Mouse (Mus musculus) T-helper 1 cell (primary cell): ENCODE results near the gene Cpne6.

ENCODE experiments used
- in situ Hi-C: fragments of 300-600 bp; cut with MboI, MseI; formaldehyde crosslinking; loops from one replicate; pipeline ENCODE4 v1.15.1; 2025; ENCODE audit warnings: high pct_unique_total_duplicates

The Cpne6 gene

DNA sequence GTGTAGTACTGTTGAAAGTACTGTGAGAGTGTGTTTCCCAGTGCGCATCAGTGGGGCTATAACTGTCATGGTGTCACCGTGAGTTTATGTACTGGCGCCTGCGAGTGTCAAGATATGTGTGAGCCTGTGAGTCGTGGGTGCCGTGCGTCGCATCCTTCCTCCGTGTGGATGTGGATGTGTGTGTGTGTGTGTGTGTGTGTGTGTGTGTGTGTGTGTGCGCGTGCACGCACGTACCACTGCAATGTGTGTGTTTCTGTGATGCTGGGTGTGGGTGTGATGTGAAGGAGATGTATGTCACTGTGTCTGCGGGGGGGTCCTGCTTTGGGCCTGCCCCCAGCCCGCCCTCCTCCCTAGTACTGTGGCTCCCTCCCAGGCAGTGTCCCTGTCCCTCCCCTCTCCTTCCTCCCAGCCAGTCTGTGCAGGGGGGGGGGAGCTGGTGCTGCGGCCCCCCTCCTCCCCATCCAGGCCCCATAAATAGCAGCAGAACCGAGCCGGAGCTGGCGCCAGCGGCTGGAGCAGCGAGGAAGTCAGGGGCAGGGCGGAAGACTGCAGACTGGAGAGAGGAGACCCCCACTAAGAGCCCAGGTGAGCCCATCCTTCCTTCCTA, at the start of gene Cpne6:
TSS of gene Cpne6 (plus strand) at position 321 of the 607 bp plus-strand sequence.
- in situ Hi-C loops = no loop called here

DNA sequence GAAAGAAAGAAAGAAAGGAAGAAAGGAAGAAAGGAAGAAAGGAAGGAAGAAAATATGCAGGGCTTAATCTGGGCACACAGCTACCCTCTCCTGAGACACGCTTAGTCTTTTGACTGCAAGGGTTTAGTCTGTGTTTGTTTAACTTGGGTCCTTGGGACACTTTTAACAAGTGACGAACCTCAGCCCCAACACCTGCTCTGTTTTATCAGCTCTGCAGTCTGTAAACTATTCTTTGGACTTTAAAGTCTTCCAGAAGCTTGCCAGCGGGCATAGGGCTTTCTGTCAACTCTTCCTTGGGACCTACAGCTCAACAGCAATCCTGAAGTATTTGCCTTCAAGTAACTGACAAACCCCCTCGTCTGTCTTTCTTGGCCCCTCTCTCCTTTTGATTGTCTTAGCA, 48.5 kb upstream of the Cpne6 start:
- in situ Hi-C loops = no loop called here

DNA sequence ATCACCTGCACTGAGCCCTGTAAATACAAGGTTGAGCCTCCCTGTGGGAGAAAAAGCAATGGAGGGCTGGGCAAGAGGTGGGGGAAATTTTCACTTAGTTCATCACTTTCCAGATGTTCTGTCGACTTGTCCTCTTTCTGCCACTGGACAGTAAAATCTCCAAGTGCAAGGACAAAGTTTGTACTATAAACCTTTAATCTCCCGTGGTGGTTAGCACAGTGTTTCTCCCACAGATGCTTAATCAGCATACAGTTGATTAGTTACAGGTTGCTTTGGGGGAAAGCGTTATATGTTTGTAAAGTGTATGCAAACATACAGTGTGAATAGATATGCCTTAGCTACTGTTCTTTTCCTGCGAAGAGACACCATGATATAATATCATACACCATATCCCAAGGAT, 43.8 kb upstream of the Cpne6 start:
- in situ Hi-C loops = no loop called here

DNA sequence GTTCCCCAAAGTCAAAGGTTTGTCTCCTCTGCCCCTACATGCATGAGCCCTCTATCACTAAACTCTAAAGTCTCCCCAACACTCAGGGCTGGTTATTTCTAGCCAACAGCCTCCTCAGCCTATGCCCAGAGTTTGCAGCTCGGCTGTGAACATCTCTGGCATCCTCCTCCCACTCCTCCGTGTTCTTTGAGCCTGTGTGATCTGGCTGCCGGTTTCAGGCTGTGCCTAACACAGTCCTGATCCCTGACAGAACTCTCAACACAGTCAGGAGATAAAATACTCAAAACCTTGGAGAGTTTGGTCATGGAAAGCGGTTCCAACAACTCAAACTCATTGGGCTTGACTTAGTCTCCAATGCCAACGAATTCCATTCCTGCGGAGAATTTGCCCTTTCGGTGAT, 43.1 kb upstream of the Cpne6 start:
- in situ Hi-C loops = no loop called here

DNA sequence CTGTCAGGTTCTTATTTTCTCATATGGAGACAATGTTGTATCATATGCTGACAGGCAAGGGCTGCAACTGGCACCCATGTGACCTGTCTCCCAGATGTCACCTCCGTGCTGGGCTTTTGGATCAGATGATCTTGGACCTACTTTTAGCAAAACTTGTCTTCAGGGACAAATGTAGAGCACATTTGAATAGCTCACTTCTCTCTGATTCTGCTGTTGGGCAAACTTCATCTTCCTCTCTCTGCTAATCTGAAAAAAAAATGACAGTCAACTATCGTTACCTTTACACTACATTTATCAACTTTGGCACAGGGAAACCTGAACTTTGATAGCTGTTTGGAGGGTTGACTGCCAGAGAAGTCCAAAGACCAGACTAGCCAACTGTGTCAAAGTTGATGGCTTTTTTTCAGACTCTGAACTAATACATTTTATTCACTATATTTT, 41.9 kb upstream of the Cpne6 start:
- in situ Hi-C loops = no loop called here

DNA sequence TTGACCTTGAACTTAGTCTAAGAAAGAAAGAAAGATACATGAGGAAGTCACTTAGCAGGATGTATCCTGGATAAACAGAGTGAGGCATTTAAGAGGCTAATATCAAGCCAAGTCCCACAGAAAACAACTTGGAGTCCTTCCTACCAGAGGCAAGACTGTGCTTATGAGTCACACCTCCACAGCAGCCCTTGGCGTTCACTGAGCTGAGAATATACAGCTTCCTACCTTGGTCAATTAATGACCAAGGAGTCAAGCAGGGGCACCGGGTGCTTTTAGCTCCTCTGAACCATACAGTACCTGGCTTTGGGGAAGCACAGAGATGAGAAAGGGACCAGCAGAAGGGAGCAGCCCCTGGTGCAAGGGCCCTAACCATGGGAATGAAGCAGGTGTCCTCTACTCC, 41.2 kb upstream of the Cpne6 start:
- in situ Hi-C loops = no loop called here

- in situ Hi-C loops = no loop called here
These were observed 40.4 kb upstream of the Cpne6 start for GRCm38 (mm10) chr14:55469821-55470220.

DNA sequence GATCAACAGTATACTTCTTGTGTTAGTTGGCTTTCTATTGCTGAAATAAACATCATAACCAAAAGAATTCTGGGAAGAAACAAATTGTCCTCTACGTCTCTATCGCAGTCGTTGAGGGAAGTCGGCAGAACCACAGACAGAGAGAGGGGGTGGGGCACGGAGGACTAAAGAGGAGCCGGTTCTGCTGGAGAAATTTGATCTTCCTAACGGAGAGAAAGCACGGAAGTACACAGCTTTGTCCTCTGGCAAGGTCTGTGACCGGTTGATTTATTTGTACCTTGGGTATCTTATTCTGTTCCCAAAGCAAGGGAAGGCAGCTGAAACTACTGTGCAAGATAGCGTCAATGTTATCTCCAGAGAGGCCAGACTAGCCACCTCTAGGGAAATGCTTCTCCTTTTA, 39.4 kb upstream of the Cpne6 start:
- in situ Hi-C loops = no loop called here

GRCm38 (mm10) chr14:55475654-55476053, 34.6 kb upstream of the Cpne6 start:
- in situ Hi-C loops = no loop called here

- in situ Hi-C loops = no loop called here
These were observed 32.8 kb upstream of the Cpne6 start for GRCm38 (mm10) chr14:55477421-55477820.

- in situ Hi-C loops = no loop called here
These were observed 32.4 kb upstream of the Cpne6 start for GRCm38 (mm10) chr14:55477829-55478228.

DNA sequence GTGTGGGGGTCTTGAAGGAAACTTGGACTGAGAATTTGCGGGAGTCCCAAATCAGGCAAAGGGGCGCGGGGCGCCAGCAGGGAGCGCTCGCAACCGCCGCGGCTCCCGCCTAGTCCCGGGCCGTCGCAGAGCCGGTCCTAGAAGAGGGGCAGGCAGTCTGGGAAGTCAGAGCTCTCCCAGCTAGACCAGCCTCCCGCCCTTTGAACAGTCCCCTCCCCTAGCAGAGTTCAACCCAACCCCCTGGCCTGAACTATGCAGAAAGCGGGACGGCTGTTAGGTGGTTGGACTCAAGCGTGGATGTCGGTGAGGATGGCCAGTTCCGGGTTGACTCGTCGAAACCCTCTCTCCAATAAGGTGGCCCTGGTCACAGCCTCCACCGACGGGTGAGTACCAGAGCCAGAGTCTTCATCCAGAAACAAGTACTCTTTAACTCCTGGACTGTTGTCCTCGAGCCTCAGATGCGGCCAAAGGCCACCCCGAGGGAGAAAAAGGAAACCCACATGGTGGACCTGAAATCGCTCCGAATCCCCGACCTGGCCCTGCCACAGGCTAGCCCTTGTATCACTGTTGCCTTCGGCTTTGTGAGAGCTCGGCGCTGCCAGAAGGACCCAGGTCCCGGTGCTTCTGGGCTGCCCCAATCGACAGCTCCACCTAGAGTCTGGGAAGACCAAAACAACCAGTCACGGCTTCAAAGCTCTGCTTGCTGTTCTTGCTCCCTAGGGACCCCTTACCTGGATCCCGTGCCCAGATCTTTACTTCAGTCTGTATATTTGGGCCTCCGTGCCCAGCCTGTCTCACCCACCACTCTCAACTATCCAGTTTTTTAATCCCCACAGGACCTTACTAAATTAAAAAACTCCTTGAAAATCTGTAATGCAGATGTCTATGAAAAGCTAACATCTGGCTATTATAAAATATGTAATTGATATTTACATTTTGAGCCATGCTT, 31.3 kb upstream of the Cpne6 start, which contains the start of gene Dhrs4:
TSS of gene Dhrs4 (plus strand) at position 108 of the 949 bp plus-strand sequence.
- in situ Hi-C loops = no loop called here

DNA sequence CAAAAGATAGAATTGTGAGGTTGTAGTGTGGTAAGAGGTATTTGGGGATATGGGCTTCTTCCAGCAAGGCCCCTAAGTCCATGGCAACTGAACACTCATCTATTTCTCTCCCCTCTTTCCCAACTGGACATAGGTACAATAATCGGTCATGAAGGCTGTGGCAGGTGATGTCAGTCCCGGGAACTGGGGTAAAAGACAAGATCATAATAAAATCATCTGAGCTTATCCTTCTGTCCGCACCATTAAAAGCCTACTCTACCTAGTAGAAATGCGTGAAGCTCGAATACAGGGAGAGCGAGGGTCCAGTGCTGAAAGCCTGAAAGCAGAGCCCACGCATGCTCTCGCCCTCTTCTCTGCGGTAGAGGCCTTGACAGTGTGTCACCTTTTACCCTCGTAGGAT, 30.6 kb upstream of the Cpne6 start:
- in situ Hi-C loops = no loop called here

GRCm38 (mm10) chr14:55484430-55485085, 25.7 kb upstream of the Cpne6 start:
- in situ Hi-C loops = no loop called here

- in situ Hi-C loops = no loop called here
These were observed 23.4 kb upstream of the Cpne6 start for GRCm38 (mm10) chr14:55486836-55487235.

DNA sequence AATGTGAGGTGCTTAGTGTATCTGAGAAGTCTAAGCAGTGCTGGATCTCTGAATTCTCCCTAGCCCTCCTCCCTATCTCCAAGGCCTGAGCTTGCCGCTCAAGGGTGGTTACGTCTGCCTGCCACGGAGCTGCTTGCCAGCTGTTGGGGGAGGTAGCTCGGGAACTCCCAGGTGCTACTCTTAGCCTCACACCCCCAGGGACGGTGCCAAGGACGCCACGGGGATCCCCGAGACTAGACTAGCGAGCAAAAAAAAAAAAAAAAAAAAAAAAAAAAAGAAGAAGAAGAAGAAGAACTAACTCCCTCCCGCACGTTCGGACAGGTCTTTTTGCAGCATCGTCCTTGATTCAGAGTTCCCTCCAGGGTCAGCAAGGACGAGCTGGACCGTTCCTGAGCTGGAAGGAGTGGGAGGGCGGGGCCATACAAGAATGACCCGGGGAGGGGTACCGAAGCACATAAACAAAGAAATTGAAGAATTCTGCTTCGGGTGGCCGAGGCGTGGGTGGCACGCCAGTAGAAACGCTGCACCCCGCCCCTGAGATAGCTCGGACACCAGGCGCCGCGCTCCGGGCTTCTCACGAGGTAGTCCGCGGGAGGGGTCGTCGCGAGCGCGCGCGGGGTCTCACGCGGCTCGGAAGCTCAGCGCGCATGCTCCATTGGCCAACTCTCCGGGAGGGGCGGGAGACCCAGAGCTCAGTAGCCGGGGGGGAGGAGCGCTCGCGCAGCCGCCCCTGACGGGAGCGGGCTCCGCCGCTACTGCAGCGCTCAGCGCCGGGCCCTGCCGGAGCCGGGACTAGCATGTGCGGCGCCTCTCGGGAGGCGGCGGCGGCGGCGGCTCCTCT, 19.7 kb upstream of the Cpne6 start, which contains the start of gene Carmil3:
TSS of gene Carmil3 (plus strand) at position 291 of the 841 bp plus-strand sequence.
- in situ Hi-C loops = no loop called here

GRCm38 (mm10) chr14:55491291-55491833, 18.9 kb upstream of the Cpne6 start:
- in situ Hi-C loops = no loop called here

GRCm38 (mm10) chr14:55492103-55492502, 18.1 kb upstream of the Cpne6 start:
- in situ Hi-C loops = no loop called here

DNA sequence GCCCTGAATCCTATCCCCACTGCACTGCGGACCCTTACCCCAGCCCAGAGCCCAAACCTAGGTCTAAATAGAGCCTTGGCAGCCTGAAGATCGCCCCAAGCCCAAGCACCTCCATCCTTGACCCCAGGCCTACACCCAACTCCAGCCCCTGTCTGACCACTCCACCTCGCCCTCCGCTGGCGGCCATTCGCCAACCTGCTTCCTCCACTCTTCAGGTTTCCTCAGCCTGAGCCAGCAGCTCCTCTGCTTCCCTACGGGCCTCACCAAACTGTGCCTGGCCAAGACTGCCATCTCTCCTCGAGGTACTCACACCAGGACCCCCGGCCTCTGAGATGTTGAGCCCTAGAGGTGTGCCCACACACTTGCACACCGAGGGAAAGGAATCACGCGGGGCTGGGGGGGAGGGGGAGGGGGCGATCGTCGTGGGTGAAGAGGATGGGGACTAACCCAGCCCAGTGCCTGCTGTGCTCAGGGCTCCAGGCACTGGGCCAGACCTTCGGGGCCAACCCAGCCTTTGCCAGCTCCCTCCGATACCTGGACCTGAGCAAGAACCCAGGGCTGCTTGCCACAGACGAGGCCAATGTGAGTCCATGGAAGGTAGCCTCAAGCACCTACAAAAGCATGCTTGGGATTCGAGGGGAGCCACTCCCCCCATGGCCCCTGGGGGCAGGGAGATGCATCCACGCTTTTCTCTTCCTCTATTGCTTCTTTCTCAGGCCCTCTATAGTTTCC, 14.6 kb upstream of the Cpne6 start:
- in situ Hi-C loops = loop anchor here (5.0 kb wide), 1 partner anchor 37 kb away; no protein-coding TSS in a partner anchor

DNA sequence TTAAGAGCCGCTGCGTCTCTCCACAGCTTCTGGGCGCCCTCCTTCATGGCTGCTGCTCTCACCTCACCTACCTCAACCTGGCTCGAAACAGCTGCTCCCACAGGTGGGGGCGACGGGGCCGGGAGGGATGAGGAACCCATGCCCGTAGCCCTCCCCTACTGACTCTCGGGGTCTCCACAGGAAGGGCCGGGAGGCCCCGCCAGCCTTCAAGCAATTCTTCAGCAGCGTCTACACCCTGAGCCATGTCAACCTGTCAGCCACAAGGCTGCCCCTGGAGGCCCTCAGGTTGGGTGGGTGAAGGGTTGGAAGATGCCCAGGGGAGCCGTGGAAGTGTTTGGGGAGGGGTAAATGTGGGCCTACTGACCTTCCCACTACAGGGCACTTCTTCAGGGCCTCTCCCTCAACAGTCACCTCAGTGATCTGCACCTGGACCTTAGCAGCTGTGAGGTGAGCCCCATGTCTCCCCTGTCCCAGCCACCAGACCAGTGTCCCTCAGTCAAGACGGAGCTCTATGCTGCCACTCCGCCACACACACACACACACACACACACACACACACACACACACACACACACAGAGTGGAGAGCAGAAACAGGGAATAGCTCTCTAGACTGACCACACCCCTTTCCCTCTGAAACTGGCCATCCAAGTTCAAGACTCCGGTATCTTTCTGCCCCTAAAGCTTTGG, 13.3 kb upstream of the Cpne6 start:
- in situ Hi-C loops = loop anchor here (5.0 kb wide), 1 partner anchor 35 kb away; no protein-coding TSS in a partner anchor
